Comparison of ENCODE assay signal across 9 mouse cellular contexts in the genomic region with DNA sequence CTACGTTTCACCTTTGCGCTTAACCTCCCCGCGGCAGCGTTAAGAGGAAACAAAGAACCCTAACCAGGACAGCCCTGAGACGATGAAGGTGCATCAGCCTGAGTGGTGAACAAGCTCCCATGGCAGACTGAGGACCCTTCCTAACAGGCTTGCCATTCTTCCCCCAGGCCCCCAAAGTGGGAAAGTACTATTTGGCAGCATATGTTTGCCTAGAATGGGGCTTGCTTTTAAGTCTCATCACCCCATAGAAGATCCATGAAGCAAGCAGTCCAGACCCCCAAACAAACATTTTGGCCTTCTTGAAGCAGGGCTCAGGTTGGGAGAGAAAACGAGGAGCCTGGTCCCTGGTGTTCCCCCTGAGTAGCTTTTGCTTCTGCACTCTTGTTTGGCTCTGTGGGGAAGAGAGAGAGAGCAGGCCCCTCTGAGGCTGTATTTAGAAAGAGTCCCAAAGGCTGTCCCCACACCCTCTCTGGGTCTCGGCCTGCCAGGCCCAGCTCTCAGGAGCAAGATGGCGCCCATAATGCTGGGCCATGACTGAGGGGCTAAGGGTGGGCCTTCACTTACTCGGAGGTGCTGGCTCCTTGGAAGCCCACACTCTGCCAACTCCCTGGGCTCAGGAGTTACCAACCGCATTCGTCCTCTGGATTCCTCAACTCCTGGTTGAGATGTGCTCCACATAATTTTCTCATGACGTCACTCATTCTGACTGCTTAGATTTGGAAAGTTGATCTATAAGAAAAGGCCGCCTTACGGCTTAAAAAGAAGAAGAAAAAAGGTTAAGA. TPM values are rescaled to one million over a fixed set of nuclear protein-coding genes. Genes with fewer than 3 reads are reported as not detected.
A peak's percentile ranks its signal among the peaks of the same experiment; 100 is the strongest.
DNase-seq lines count a peak whose midpoint lies in the region; ATAC-seq and TF ChIP-seq lines count a peak whose summit lies in the region.
"Had no signal": no experiment of that assay in that cellular context is flagged by ENCODE, and none has a peak within 500 bp of the region (broad histone marks: within the 10 kb centered on the region; RNA-seq: fewer than 3 reads in every experiment).

No protein-coding gene starts in this region.

- peaks cover 13% of the 10 kb centered on the region for H3K4me1 ChIP-seq in forebrain, embryonic 10.5 days
- H3K4me1 ChIP-seq in forebrain, embryonic 13.5 days, result peaks cover 8% of the 10 kb centered on the region; the same call in 1 of the 2 replicates
- peaks cover 9% of the 10 kb centered on the region for H3K4me1 ChIP-seq in brown adipose tissue, adult 24 weeks (ENCODE audit: control insufficient read depth, insufficient read depth, insufficient read length, low read length)
- H3K4me1 ChIP-seq in intestine, postnatal 0 days (replicated peaks; ENCODE audit: control insufficient read depth, insufficient read depth, low read length), result 0 out of 2 replicates have a peak, but pooled peaks cover 12% of the 10 kb centered on the region
- H3K4me1 ChIP-seq: liver, embryonic 15.5 days had no signal

- no peak for DNase-seq in forebrain, embryonic 10.5 days (ENCODE audit: extremely low spot score, low spot score)
- no peak for DNase-seq in left cerebral cortex, adult 2 months (ENCODE audit: extremely low spot score in 1 of 2, low spot score in 2 of 2)
- DNase-seq in left cerebral cortex, adult 18-20 months (ENCODE audit: low spot score in 2 of 2), result no peak
- no peak for DNase-seq in adrenal gland, postnatal 14 days
- DNase-seq in cerebellum, postnatal 36 days, result no peak

- H3K4me2 ChIP-seq in forebrain, embryonic 13.5 days, result no peak overlapping the region
- peak overlapping the region; percentile 25 for H3K4me2 ChIP-seq in intestine, postnatal 0 days (replicated peaks; ENCODE audit: low read depth)
- H3K4me2 ChIP-seq: liver, embryonic 15.5 days had no signal

- ATAC-seq in forebrain, embryonic 13.5 days, result no peak
- ATAC-seq in intestine, postnatal 0 days, result 0 out of 2 replicates have a peak, but pooled peaks have one; percentile 11

- 92% methylated on average over 15 of the region's 15 CpGs for WGBS in forebrain, embryonic 10.5 days
- WGBS in forebrain, embryonic 13.5 days, result 85% methylated on average over 15 of the region's 15 CpGs
- WGBS in intestine, postnatal 0 days, result 87% methylated on average over 15 of the region's 15 CpGs

- no peak overlapping the region for H3K4me3 ChIP-seq in forebrain, embryonic 10.5 days
- H3K4me3 ChIP-seq in forebrain, embryonic 13.5 days, result no peak overlapping the region
- H3K4me3 ChIP-seq in left cerebral cortex, adult 2 months, result peak overlapping the region; percentile 21
- H3K4me3 ChIP-seq in brown adipose tissue, adult 24 weeks (ENCODE audit: insufficient read depth, low read depth, low read length), result peak overlapping the region; percentile 32
- H3K4me3 ChIP-seq in intestine, postnatal 0 days (ENCODE audit: low read depth, low read length), result no peak overlapping the region
- H3K4me3 ChIP-seq: liver, embryonic 15.5 days had no signal

- H3K9ac ChIP-seq in forebrain, embryonic 13.5 days, result no peak overlapping the region
- H3K9ac ChIP-seq in intestine, postnatal 0 days (ENCODE audit: low read depth, low read length), result no peak overlapping the region
- H3K9ac ChIP-seq: liver, embryonic 15.5 days had no signal

- intact Hi-C loops in left cerebral cortex, adult 2 months (cut with DNase I), result no loop called here

- H3K27ac ChIP-seq in forebrain, embryonic 10.5 days, result peak overlapping the region; percentile 74; the same call in 1 of the 2 replicates
- H3K27ac ChIP-seq in forebrain, embryonic 13.5 days, result no peak overlapping the region
- peak overlapping the region; percentile 62 for H3K27ac ChIP-seq in left cerebral cortex, adult 2 months
- peak overlapping the region; percentile 64 for H3K27ac ChIP-seq in brown adipose tissue, adult 24 weeks (replicated peaks; ENCODE audit: low read depth, low read length)
- peak overlapping the region; percentile 1 for H3K27ac ChIP-seq in intestine, postnatal 0 days (ENCODE audit: low read depth, low read length)
- H3K27ac ChIP-seq: liver, embryonic 15.5 days had no signal

- no peaks in the 10 kb centered on the region for H3K9me3 ChIP-seq in forebrain, embryonic 10.5 days
- no peaks in the 10 kb centered on the region for H3K9me3 ChIP-seq in forebrain, embryonic 13.5 days (replicated peaks)
- no peaks in the 10 kb centered on the region for H3K9me3 ChIP-seq in intestine, postnatal 0 days (ENCODE audit: control insufficient read depth)
- H3K9me3 ChIP-seq: liver, embryonic 15.5 days had no signal

- H3K36me3 ChIP-seq in forebrain, embryonic 10.5 days (replicated peaks), result no peaks in the 10 kb centered on the region
- no peaks in the 10 kb centered on the region for H3K36me3 ChIP-seq in forebrain, embryonic 13.5 days (ENCODE audit: poor library complexity, severe bottlenecking)
- H3K36me3 ChIP-seq in intestine, postnatal 0 days (ENCODE audit: control insufficient read depth, insufficient read depth), result peaks cover 18% of the 10 kb centered on the region
- H3K36me3 ChIP-seq: liver, embryonic 15.5 days had no signal

- no peak for TF ChIP-seq CTCF in left cerebral cortex, adult 2 months (IDR thresholded peaks at IDR 0.05)
- no peak for TF ChIP-seq CTCF in intestine, postnatal 0 days (IDR thresholded peaks at IDR 0.05; ENCODE audit: low read depth)

- H3K27me3 ChIP-seq in forebrain, embryonic 10.5 days (ENCODE audit: poor library complexity, severe bottlenecking), result 0 out of 2 replicates have a peak, but pooled peaks cover 4% of the 10 kb centered on the region
- no peaks in the 10 kb centered on the region for H3K27me3 ChIP-seq in forebrain, embryonic 13.5 days
- H3K27me3 ChIP-seq in intestine, postnatal 0 days (replicated peaks; ENCODE audit: control insufficient read depth, insufficient read depth, low read length), result no peaks in the 10 kb centered on the region
- H3K27me3 ChIP-seq: liver, embryonic 15.5 days had no signal

RNA-seq across cellular contexts. Expression of gene Zbtb38, which starts 0.6 kb away (rescaled TPM):
- 9.0 and 9.4 TPM in 2 replicates for polyA plus RNA-seq in forebrain, embryonic 10.5 days (2016; fragmentation: Nextera tagmentation; extraction: Ambion mirVana)
- polyA plus RNA-seq in forebrain, embryonic 13.5 days (2015; fragmentation: Nextera tagmentation; extraction: Ambion mirVana), result 30.5 and 30.8 TPM in 2 replicates
- 10 to 100 TPM; 64.2 to 68.6 TPM for total RNA-seq in left cerebral cortex, adult 2 months (2021)
- total RNA-seq in left cerebral cortex, adult 18-20 months (2021), result 10 to 100 TPM; 65.0 to 70.1 TPM
- 16.8 and 18.7 TPM in 2 replicates for polyA plus RNA-seq in brown adipose tissue, adult 24 weeks (2012; ENCODE audit: insufficient read depth, insufficient read length, missing spikeins)
- 18.5 and 20.8 TPM in 2 replicates for polyA plus RNA-seq in intestine, postnatal 0 days (2015; fragmentation: Nextera tagmentation; extraction: Ambion mirVana)
- 41.5 and 52.1 TPM in 2 replicates for total RNA-seq in adrenal gland, postnatal 14 days (2021)

Comparison
In these comparisons a context has a peak if more than half of its experiments do, and no peak if none do; other contexts are left out.
1. H3K4me3 ChIP-seq: peak in left cerebral cortex, adult 2 months (single experiment) and brown adipose tissue, adult 24 weeks (single experiment); none in forebrain, embryonic 10.5 days (single experiment), forebrain, embryonic 13.5 days (single experiment) and intestine, postnatal 0 days (single experiment).